30 mouse cellular contexts compared by ENCODE assay signal in the genomic region with DNA sequence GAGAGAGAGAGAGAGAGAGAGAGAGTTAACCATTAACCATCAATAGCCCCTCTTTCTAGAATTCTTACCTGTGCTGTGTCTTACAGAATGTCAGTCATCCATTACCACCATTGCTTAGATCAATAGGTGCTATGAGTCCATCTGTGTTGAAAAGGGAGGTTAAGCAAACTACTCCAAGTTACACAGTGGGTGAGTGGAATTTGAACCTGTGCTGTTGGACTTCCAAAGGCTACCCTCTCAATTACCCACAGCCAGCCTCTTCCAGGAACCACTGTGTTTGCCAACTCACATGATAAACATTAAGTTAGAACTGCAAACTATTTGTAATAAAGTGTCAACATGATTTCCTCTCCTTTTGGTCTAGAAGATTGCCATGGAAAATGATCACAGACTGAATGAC. TPM values are rescaled to one million over a fixed set of nuclear protein-coding genes. Genes with fewer than 3 reads are reported as not detected.
A peak's percentile ranks its signal among the peaks of the same experiment; 100 is the strongest.
DNase-seq lines count a peak whose midpoint lies in the region; ATAC-seq and TF ChIP-seq lines count a peak whose summit lies in the region.
"Had no signal": no experiment of that assay in that cellular context is flagged by ENCODE, and none has a peak within 500 bp of the region (broad histone marks: within the 10 kb centered on the region; RNA-seq: fewer than 3 reads in every experiment).

No protein-coding gene starts in this region.

- H3K27me3 ChIP-seq in kidney, embryonic 15.5 days: no peaks in the 10 kb centered on the region
- H3K27me3 ChIP-seq in intestine, embryonic 16.5 days (replicated peaks; ENCODE audit: control insufficient read depth, insufficient read depth, low read length): no peaks in the 10 kb centered on the region
- no peaks in the 10 kb centered on the region for H3K27me3 ChIP-seq in stomach, embryonic 14.5 days (ENCODE audit: control insufficient read depth, insufficient read depth, low read length)
- no peaks in the 10 kb centered on the region for H3K27me3 ChIP-seq in lung, postnatal 0 days (replicated peaks; ENCODE audit: insufficient read depth, low read length)
- H3K27me3 ChIP-seq: embryonic facial prominence, embryonic 13.5 days; forebrain, embryonic 12.5 days; hindbrain, embryonic 12.5 days; limb, embryonic 13.5 days; lung, embryonic 15.5 days; neural tube, embryonic 13.5 days had no signal

- no peak for TF ChIP-seq CTCF in lung, postnatal 0 days (IDR thresholded peaks at IDR 0.05)

- H3K27ac ChIP-seq in kidney, embryonic 15.5 days: no peak overlapping the region
- no peak overlapping the region for H3K27ac ChIP-seq in intestine, embryonic 16.5 days (ENCODE audit: low read length)
- H3K27ac ChIP-seq in stomach, embryonic 14.5 days (ENCODE audit: low read length): no peak overlapping the region
- no peak overlapping the region for H3K27ac ChIP-seq in lung, postnatal 0 days (ENCODE audit: low read length)
- H3K27ac ChIP-seq: embryonic facial prominence, embryonic 13.5 days; forebrain, embryonic 12.5 days; heart, adult 2 months; hindbrain, embryonic 12.5 days; limb, embryonic 13.5 days; lung, embryonic 15.5 days; macrophage; midbrain, embryonic 10.5 days; neural tube, embryonic 13.5 days had no signal

- no peak for ATAC-seq in kidney, embryonic 15.5 days (replicated peaks; ENCODE audit: low FRiP score)
- peak; percentile 46; the same call in 1 of the 2 replicates for ATAC-seq in intestine, embryonic 16.5 days
- ATAC-seq in stomach, embryonic 14.5 days (ENCODE audit: insufficient number of reproducible peaks, insufficient read depth, low FRiP score, low read depth): peak; percentile 61; the same call in 1 of the 2 replicates
- ATAC-seq in lung, postnatal 0 days: no peak
- ATAC-seq: midbrain, embryonic 16.5 days had no signal

- no peaks in the 10 kb centered on the region for H3K4me1 ChIP-seq in kidney, embryonic 15.5 days
- no peaks in the 10 kb centered on the region for H3K4me1 ChIP-seq in intestine, embryonic 16.5 days (ENCODE audit: control insufficient read depth, insufficient read depth, low read length)
- no peaks in the 10 kb centered on the region for H3K4me1 ChIP-seq in stomach, embryonic 14.5 days (ENCODE audit: control insufficient read depth, insufficient read depth, low read length)
- no peaks in the 10 kb centered on the region for H3K4me1 ChIP-seq in lung, postnatal 0 days (ENCODE audit: insufficient read depth, low read depth, low read length)
- H3K4me1 ChIP-seq: embryonic facial prominence, embryonic 13.5 days; forebrain, embryonic 12.5 days; hindbrain, embryonic 12.5 days; limb, embryonic 13.5 days; lung, embryonic 15.5 days; midbrain, embryonic 10.5 days; neural tube, embryonic 13.5 days had no signal

- H3K36me3 ChIP-seq in kidney, embryonic 15.5 days: no peaks in the 10 kb centered on the region
- H3K36me3 ChIP-seq in intestine, embryonic 16.5 days (ENCODE audit: control insufficient read depth, insufficient read depth, low read length): no peaks in the 10 kb centered on the region
- H3K36me3 ChIP-seq in stomach, embryonic 14.5 days (ENCODE audit: control insufficient read depth, insufficient read depth, low read length): no peaks in the 10 kb centered on the region
- no peaks in the 10 kb centered on the region for H3K36me3 ChIP-seq in lung, postnatal 0 days (ENCODE audit: insufficient read depth, low read length)
- H3K36me3 ChIP-seq: embryonic facial prominence, embryonic 13.5 days; forebrain, embryonic 12.5 days; hindbrain, embryonic 12.5 days; limb, embryonic 13.5 days; lung, embryonic 15.5 days; midbrain, embryonic 10.5 days; neural tube, embryonic 13.5 days had no signal

- TF ChIP-seq EP300 in lung, postnatal 0 days (IDR thresholded peaks at IDR 0.05): no peak

- no peaks in the 10 kb centered on the region for H3K9me3 ChIP-seq in kidney, embryonic 15.5 days (replicated peaks)
- no peaks in the 10 kb centered on the region for H3K9me3 ChIP-seq in intestine, embryonic 16.5 days (ENCODE audit: control insufficient read depth, low read length)
- no peaks in the 10 kb centered on the region for H3K9me3 ChIP-seq in stomach, embryonic 14.5 days (ENCODE audit: control insufficient read depth, low read depth, low read length)
- no peaks in the 10 kb centered on the region for H3K9me3 ChIP-seq in lung, postnatal 0 days (ENCODE audit: low read length)
- H3K9me3 ChIP-seq: embryonic facial prominence, embryonic 13.5 days; forebrain, embryonic 12.5 days; hindbrain, embryonic 12.5 days; limb, embryonic 13.5 days; lung, embryonic 15.5 days; midbrain, embryonic 10.5 days; neural tube, embryonic 13.5 days had no signal

- peak; percentile 47 for DNase-seq in kidney, postnatal 14 days
- peak; percentile 51 to 81 for DNase-seq in kidney, postnatal 36 days
- DNase-seq in embryo, embryonic 11 days: no peak
- no peak for DNase-seq in urinary bladder, adult 2 months (ENCODE audit: low spot score)
- no peak for DNase-seq in lung, postnatal 0 days (ENCODE audit: low spot score)
- DNase-seq: adrenal gland, adult 8-10 months; cerebellum, adult 2 months; cerebellum, postnatal 25 days; gastrocnemius, postnatal 25 days; heart, adult 2 months; layer of hippocampus, postnatal 36 days; retina, postnatal 1 day; thymus, adult 2 months had no signal

- H3K4me2 ChIP-seq in kidney, embryonic 15.5 days: no peak overlapping the region
- no peak overlapping the region for H3K4me2 ChIP-seq in intestine, embryonic 16.5 days (ENCODE audit: low read depth, low read length)
- H3K4me2 ChIP-seq in stomach, embryonic 14.5 days (replicated peaks; ENCODE audit: low read depth, low read length): no peak overlapping the region
- no peak overlapping the region for H3K4me2 ChIP-seq in lung, postnatal 0 days (replicated peaks; ENCODE audit: low read depth, low read length)
- H3K4me2 ChIP-seq: embryonic facial prominence, embryonic 13.5 days; forebrain, embryonic 12.5 days; hindbrain, embryonic 12.5 days; limb, embryonic 13.5 days; lung, embryonic 15.5 days; neural tube, embryonic 13.5 days had no signal

- H3K9ac ChIP-seq in kidney, embryonic 15.5 days: no peak overlapping the region
- H3K9ac ChIP-seq in intestine, embryonic 16.5 days (ENCODE audit: low read depth, low read length): no peak overlapping the region
- no peak overlapping the region for H3K9ac ChIP-seq in stomach, embryonic 14.5 days (replicated peaks; ENCODE audit: low read depth, low read length)
- no peak overlapping the region for H3K9ac ChIP-seq in lung, postnatal 0 days (replicated peaks; ENCODE audit: low read depth)
- H3K9ac ChIP-seq: embryonic facial prominence, embryonic 13.5 days; forebrain, embryonic 12.5 days; hindbrain, embryonic 12.5 days; limb, embryonic 13.5 days; lung, embryonic 15.5 days; neural tube, embryonic 13.5 days had no signal

- no peak overlapping the region for H3K4me3 ChIP-seq in kidney, embryonic 15.5 days (replicated peaks)
- no peak overlapping the region for H3K4me3 ChIP-seq in intestine, embryonic 16.5 days (ENCODE audit: low read length)
- H3K4me3 ChIP-seq in stomach, embryonic 14.5 days (ENCODE audit: low read depth, low read length): no peak overlapping the region
- no peak overlapping the region for H3K4me3 ChIP-seq in lung, postnatal 0 days (ENCODE audit: low read depth, low read length)
- H3K4me3 ChIP-seq: embryonic facial prominence, embryonic 13.5 days; erythroblast, embryonic 14.5 days; forebrain, embryonic 12.5 days; heart, adult 2 months; hindbrain, embryonic 12.5 days; limb, embryonic 13.5 days; lung, embryonic 15.5 days; midbrain, embryonic 10.5 days; myocyte; neural tube, embryonic 13.5 days had no signal

RNA-seq across cellular contexts. Expression of a gene that starts 13.3 kb away (rescaled TPM):
- polyA plus RNA-seq in kidney, embryonic 15.5 days (2015; fragmentation: Nextera tagmentation; extraction: Ambion mirVana): 2.1 and 2.6 TPM in 2 replicates
- polyA plus RNA-seq in intestine, embryonic 16.5 days (2015; fragmentation: Nextera tagmentation; extraction: Ambion mirVana): 0.09 and 0.10 TPM in 2 replicates
- not detected in 2 replicates for polyA plus RNA-seq in stomach, embryonic 14.5 days (2014; fragmentation: Nextera tagmentation; extraction: Ambion mirVana)
- polyA plus RNA-seq in urinary bladder, adult 2 months (2012; rRNA removed): 0.04 TPM in 1 of 2 replicates, not detected in the other
- polyA plus RNA-seq in lung, postnatal 0 days (2015; fragmentation: Nextera tagmentation; extraction: Ambion mirVana): 3.6 and 3.7 TPM in 2 replicates
- polyA plus RNA-seq: C2C12; cerebellum, adult 2 months; embryonic facial prominence, embryonic 13.5 days; erythroblast, embryonic 14.5 days; forebrain, embryonic 12.5 days; heart, embryonic 14.5 days; hindbrain, embryonic 12.5 days; limb, embryonic 13.5 days; macrophage; midbrain, embryonic 10.5 days; midbrain, embryonic 16.5 days; myocyte; neural tube, embryonic 13.5 days; spleen, adult 2 months had no signal

Comparison
In these comparisons a context has a peak if more than half of its experiments do, and no peak if none do; other contexts are left out.
1. DNase-seq: peak in kidney, postnatal 14 days (single experiment) and kidney, postnatal 36 days (2 of 2); none in embryo, embryonic 11 days (single experiment), urinary bladder, adult 2 months (single experiment) and lung, postnatal 0 days (single experiment).
2. ATAC-seq: peak in intestine, embryonic 16.5 days (single experiment) and stomach, embryonic 14.5 days (single experiment); none in kidney, embryonic 15.5 days (single experiment) and lung, postnatal 0 days (single experiment).